Mouse (Mus musculus) embryo, embryonic 9.5 days (tissue): ENCODE results near the gene Il27ra.

Experiments
- DNase-seq: peaks from one replicate; pipeline ENCODE4 v3.0.0-alpha.2; 2017; ENCODE audit errors: extremely low spot score

Il27ra gene

DNA sequence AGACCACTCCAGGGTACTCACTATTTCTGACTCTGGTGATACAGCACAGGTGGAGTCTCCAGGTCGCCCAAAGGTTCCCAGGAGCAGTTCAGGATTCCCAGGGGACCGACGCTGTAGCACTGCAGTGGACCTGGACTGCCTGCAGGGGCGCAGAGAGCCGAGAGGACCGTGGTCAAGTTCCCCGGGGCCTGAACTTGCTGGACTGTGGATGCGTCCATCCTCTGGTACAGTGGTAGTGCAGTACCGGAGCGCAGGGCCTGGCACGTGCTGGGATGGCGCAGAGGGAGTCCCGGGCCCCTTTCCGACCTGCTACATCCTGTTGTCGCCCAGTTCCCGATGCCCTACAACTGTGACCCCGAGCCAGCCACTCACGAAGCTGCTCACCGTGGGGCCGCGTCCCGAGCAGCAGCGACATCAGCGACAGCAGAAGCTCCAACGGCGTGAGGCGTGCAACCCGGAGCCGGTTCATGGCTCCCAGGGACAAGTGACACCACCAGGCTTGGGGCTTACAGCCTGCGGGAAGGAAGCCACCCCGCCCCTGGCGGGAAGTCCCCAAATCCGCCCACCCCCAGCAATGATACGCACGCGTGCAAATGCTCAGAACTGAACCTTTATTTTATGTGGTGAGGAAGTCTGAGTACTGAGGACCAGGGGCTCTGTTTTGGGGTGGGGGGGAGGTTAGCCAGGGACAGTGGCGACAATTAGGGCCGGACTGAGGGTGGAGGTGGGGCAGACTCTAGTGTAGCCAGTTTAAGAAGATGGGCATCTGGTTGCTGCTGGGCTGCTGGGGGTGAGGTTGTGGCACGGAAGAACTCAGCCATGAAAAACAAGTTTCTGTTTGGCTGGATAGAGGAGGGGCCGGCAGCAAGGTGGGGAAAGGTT, at the start of gene Il27ra:
Il27ra (minus strand) TSS at position 524 of the 882 bp plus-strand sequence.
- DNase-seq: peak; percentile 72

DNA sequence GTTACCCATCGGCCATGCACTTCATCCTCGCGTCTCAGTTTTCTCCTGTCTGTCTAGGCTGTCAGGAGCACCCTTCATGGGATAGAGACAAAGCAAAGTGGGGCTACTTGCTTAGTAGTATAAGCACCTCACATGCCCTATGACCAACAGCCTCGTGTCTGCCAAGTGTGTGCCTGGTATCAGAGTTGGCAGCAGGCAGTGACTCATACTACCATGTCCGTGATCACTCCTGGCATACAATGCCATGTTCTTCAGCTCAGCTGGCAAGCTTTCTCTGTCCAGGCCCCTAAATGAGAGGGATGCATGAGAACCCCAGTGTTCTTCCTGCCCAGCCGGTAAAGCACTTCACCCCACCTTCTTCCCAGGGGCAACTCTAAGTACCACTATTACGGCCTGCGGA, 48.2 kb upstream of the Il27ra start:
- no peak for DNase-seq

DNA sequence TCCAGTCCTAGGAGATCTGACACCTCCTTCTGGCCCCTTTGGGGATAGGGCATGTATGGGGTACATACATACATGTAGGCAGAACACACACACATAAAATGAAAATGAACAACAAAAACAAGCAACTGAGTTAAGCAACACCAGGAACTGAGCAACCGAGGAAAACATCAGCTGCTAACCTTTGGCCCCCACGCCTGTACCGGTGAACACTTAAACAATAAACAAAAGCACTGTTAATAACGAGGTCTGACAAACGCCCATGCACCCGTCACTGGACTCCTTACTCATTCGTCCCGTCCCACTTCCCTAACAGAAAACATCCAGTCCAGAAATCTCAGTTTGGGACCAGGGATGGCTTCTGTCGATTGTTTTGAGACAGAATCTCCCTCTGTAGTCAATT, 46.9 kb upstream of the Il27ra start:
- no peak for DNase-seq

DNA sequence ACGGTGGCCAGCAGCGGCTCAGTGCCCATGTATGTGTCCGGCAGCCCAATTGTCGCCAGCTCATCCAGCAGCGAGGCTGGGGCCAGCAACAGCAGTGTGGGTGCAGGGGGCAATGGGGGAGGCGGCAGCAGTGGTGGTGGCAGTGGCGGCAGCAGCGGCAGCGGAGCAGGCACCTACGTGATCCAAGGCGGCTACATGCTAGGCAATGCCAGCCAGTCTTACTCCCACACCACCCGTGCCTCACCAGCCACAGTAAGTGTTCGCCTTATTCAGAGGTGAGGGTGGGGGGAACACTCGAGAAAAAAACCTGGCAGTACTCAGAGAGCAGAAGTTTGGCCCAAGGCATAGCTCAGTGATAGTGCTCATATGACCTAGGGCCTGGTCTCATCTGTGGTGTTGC, 45.4 kb upstream of the Il27ra start:
- no peak for DNase-seq

DNA sequence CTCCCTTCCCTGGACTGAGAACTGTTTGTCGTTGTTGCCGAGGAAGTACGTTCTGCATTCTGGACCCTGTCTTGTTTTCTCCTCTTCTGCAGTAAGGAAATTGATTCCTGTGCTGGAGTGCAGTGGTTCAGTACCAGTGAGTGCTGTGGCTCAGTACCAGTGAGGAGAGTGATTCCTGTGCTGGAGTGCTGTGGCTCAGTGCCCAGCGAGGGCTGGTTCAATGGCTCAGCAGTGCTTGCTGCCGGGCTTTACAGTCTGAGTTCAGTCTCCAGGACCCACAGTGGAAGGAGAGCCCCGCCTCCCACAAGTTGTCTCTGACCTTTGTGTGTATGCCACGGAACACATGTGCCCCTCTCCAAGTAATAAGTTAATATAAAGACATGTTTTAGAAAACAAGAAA, 44.8 kb upstream of the Il27ra start:
- no peak for DNase-seq

DNA sequence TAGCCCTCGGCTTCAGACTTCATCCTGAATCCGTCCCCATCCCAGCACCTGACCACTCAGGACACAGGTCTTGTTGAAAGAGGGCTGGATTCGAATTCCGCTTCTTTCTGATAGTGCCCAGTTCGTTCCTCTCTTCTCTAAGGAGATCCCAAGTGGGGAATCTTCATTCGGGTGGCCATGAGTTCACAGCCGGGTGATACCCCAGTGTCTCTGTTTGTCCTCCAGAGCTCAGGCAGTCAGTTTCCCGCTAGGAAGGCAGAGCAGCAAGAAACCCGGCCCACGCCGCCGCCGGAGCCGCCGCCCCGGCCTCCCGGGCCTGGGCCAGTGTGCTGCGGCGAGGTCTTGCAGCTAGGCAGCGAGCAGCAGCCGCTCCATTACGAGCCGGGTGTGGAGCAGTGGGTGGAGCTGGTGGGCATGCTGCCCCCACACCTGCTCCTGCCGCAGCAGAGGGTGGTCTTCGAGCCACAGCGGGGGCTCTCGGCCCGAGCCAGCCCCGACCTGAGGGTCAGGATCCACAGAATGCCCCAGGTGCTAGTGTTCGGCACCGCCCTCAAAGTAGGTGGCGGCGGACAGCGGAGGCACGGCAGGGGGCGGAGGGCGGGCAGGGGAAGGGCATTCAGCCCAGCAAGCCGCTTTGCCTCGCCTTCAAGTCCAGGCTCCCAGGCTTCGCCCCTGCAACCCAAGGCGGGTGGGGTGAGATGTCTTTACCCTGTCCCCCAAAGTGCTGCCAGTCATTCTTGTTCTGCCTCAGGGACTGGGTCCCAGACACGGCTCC, 42.1 kb upstream of the Il27ra start:
- DNase-seq: no peak

DNA sequence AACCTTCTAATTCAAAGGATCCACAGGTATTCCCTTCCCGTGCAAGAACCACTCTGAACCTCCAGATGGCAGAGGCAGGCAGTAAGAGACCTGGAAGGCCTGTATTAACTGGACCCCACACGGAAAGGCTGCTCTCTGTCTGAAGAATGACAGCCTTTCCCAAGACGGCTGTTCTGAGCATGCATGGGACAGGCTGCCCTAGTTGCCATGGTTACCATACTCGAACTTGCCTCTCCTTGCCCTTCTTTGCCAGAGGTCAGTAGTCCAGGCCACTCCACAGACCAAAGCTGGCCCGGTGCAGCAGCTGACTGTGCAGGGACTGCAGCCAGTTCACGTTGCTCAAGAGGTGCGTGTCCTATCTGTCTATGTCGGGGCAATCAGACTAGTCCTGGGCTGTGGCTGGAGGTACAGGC, 41.4 kb upstream of the Il27ra start:
- peak; percentile 73 for DNase-seq

DNA sequence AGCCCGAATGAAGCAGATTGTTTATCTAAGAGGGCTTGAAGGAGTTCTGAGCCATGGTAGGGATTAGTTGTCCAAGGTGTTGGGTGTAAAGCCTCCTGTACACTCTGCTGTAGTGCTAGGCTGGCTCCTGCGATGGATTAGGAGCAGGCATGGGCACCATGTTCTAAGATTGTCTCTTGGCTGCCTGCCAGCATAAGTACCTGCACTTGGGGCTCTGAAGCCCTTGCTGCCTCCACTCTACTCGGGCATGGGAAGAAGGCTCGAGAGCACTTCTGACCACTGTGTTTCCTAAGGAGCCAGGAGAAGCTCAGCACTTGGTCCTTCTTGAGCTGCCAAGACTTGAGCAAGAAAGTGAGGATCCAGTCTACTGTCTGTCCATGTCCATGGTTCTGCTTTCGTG, 36.8 kb upstream of the Il27ra start:
- DNase-seq: no peak

DNA sequence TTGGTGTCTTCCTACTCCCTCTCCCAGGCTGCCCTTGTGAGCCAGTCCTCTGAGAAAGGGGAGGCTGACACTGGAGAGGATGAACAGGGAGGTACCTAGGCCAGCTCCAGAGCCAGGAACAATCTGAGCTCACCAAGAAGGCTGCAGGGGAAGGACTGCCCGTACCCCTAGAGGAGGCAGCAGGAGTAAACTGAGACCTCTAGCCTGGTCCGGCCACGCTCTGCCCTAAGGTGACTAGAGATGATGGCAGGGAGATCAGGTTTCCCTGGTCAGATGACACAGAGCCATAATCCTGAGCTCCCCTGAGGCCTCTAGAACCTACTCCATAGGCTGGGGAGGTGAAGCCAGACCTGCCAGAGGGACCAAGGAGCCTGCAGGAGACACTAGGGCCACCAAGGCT, 34.5 kb upstream of the Il27ra start:
- DNase-seq: no peak

DNA sequence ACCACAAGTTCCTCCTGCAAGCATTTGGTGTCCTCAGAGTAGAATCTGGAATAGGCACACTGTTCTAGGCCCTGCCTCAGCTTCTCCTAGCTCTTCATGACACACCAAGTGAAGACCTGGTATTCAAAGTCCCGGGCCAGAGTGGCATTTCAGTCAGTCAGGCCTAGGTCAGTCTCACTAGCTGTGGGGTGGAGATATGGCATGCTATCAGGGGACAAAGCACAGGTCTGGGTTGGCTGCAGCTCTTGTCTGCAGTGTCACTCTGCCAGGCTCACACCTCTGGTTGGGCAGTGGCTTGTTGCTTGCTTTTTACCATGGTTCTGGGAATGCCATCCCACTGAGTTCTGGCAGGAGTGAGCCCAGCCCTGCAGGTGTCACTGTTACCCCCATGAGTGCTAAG, 34.0 kb upstream of the Il27ra start:
- no peak for DNase-seq

DNA sequence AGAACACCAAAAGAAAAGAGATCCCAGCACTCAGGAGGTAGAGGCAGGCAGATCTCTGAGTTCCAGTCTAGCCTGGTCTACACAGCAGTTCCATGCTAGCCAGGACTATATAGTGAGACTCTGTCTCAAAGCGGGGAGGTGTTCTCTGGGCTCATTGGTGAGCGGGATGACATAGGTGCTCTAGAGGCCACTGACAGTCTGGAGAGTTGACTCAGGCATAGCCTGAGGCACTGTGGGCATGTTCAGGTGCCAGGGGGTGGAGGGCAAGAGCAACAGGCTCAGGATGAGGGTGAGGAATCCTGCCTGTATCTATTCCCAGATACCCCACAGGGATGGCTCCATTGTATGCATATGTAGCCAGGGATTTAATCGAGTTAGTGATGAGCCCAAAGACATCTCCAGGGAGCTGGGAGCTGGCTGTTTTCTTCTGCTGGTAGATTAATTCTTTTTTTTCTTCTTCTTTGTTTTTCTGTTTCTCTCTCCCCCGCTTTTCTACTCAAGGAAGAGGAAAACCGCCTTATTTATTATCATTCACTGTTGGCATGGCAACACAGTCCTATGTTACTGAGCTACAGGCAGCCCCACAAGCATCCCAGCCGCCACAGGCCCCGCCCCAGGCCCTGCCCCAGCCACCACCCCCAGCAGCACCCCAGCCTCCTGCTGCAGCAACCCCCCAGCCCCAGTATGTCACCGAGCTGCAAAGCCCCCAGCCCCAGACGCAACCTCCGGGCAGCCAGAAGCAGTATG, 31.0 kb upstream of the Il27ra start:
- DNase-seq: no peak

DNA sequence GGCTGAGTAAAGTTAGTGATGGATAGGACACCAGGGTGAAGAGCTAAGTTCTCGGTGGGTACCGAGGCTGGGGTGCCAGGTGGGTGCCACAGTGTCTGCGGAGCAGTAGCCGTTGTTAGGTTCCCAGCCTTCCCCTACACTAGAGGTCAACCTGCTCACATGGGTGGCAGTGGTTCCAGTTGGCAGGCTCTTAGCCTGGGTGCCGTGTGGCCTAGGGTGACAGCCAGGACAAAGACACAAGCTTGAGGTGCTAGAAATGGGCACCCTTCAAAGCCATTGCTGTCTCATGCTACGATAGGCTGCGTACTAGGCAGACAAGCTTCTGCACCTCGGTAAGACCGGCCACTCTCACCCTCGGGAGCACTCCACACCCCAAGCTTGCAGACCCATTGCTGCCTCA, 29.9 kb upstream of the Il27ra start:
- DNase-seq: no peak

DNA sequence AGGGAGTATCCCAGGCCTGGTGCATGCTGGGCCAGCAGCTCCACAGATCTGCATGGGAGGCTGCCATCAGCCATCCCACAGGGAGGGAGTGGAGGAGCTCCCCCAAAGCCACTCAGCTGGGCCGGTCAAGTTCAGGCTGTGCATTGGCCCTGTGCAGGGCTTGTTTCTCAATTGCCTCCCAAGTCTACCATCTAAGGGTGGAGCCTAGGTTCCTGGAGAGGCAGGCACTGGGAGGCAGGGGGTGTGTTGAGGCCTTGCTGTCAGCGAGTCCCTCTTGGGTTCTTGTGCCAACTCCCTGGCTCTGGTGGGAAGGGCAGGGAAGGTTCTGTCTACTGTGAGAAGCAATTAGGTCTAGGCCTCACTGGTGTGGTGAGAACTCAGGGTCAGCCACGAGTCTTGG, 29.5 kb upstream of the Il27ra start:
- no peak for DNase-seq

DNA sequence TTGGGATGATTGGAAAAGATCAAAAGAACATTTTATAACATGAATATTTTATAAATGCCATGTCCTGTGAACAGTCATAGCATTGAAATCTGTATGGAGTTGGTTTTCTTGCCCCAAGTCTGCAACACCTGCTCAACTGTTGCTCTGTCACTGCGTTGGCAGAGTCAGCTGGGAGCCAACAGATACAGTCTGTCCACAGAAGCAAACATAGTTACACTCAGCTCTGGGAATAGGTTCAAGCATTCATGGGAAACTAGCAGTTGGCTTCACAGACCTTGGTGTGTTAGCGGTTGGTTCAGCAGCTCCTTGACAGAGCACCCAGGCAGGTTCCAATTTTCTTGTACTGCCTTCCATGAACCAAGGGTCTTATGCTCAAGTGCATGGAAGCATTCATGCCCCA, 28.3 kb upstream of the Il27ra start:
- DNase-seq: no peak

DNA sequence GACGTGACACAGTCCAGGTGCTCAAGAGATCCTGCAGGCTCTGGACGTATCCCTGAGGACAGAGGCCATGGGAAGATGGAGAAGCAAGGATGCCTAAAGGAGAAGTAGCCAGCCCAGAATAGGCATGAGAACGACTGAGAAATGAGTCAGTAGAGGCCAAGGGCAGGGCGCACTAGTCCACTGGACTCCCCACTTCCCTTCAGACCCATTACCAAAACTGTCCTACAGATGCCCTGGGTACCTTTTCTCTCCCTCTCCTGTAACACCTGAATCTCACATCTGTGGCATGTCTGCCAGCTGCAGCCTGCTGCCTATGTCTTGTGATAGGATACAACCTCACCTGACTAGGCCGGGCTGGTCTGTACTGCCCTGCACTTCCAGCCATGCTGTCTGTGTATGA, 27.9 kb upstream of the Il27ra start:
- DNase-seq: no peak

DNA sequence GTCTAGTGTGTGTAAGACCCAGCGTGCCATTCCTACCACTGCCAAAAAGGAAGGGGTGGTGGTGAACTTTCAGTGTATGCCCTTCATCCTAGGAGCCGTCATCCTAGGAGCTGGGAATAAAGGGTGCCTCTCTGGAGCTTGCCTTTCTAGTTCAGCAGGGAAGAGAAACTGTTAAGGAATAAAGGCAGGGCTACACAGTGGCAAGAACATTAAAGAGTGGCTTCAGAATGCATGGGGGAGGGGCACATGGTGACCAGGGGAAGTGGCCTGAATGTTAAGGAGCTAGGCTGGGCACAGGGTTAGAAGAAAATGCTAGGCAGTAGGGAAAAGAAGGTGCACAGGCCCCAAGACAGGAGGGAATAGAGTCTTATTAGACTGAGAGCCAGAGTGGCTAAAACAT, 27.4 kb upstream of the Il27ra start:
- no peak for DNase-seq

DNA sequence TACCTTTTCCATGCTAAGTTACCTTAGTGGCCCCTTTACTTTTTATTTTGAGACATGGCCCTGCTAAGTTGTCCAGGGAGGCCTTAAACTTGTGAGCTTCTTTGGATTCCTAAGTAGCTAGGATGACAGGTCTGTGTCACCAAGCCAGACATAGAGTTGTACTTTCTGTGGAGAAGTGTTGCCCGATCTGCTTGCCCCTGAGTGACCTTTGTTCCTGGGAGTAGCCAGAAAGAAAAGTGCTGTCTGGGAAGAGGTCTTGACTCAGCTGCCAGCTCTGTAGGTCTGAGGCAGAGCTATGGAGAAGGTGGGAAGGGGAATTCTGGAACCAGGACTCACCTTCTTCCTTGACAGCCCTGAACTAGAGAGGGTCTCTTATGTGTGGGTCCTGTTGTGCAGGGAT, 26.8 kb upstream of the Il27ra start:
- DNase-seq: no peak

DNA sequence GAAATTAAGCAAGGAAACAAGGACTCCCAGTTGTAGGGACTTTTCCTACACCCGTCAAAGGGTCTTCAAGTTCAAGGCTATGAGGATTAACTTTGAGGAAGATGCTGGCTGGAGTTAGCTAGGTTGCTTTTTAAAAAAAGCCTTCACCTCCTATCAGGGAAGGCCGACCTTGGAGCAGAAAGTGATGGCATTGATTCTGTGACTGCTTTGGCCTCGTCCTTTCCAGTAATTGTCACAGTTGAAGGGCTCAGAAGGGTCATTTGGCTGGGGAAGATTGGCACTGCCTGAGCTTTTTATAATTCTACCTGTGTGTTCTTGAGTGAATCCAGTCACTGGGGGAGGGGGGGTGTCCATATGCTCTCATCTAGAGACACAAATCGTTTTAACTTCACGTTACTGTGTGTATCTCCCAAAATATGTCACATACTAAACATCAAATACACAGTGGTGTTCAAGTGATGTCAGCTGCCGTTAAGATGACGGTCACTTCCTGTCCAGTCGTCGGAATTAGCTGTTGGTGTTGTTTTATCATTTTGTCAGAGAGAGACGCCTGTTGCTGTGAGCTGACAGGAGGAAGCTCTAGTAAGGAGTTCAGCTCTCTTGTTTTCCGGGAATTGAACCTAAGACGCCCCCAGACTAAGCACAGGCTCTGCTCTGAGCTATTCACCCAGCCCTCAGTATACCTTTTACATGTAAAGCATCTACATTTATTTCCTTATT, 26.1 kb upstream of the Il27ra start:
- no peak for DNase-seq

DNA sequence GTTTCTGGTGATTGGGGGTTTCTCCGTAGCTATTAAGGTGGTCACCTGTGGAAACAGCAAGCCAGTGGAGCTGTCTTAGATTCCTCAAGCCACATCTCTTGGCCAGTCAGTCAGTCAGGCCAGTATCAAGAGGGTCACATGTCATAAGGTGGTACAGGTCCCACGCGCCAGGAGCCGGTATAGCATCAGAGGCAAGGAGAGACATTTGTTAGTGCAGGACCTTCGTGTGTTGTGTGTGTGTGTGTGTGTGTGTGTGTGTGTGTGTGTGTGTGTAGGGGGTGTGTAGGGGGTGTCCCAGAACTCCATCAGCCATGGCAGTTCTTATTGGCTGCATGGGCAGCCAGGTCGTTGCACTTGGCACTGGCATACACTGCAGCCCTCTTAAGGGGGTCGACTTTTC, 25.5 kb upstream of the Il27ra start:
- DNase-seq: no peak

DNA sequence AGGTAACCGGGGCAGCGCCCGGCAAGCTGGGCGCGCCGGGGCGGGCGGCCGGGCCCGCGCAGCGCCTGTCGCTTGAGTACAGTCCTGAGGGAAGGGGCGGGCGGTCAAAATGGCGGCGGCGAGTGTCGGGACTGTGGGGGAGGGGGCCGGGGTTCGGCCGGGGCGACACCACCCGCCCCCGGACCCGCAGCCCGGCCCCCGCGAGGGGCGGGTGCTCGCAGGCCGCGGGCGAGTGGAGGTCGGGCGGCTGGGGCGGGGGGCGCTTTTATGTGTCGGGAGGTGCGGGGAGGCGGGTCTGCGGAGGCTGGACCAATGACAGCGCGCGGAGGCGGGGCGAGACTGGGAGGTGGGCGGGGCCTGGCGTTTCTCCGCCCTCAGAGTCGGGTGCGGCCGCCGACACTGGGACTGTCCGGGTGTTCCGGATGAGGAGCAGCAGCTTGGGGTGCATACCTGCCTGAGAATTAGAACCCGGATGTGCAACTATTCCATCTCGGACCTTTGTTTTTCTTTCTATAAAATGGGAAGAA, 24.7 kb upstream of the Il27ra start:
- peak; percentile 96 for DNase-seq

DNA sequence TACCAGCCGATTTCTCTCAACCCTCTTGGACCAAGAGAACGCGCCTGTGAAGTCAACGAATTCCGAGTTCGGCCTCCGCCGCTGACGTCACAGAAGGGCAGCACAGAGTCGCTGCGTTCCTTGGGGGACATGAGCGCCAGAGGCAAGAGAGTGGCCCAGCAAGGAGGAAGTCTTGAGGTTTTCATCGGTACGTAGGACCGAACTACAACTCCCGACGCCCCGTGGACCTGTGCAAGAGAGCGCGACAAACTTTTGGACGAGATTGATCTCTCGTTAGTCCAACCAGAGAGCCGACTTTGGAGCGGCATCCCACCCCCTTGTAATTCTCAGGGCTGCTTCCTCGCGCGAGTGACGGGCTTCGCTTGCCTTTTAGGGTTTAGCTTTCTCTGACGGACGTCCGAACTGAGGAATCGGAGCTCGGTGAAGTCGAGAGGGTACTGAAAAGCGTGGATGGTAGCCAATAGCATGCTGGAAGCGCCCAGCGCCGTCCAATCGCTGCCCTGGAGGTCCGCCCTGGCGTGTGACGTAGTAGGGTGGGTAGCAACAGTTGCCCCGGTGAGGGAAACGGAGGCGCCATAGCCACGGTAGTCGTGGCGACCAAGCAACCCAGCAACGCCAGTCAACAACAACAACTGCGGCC, 24.0 kb upstream of the Il27ra start, which contains the start of gene Rfx1:
Rfx1 (plus strand) TSS at position 544 of the 640 bp plus-strand sequence.
- peak; percentile 97 for DNase-seq
